Mouse (Mus musculus): ENCODE results near the gene Vgll4.

The Vgll4 gene

DNA sequence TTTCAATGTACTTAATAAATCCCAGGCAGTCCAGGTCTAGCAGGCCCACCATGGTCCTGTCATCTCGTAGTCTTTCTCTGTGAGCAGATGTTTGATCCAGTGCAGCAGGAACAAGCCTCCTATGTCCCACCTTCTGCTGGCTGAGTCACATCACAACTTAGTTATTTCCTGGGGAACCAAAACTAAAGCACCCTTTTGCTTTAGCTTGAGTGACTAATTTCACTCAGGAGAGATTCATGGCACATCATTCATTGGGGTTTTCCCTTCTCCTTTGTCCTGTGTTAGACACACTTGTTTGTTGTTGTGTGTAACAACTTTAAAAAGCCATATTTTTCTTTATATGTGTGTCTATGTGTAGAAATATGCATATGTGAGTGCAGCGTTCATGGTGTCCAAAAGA, 126.9 kb downstream of the Vgll4 start:
- DNase-seq (ENCODE audit: low read depth, low spot score), result no peak

DNA sequence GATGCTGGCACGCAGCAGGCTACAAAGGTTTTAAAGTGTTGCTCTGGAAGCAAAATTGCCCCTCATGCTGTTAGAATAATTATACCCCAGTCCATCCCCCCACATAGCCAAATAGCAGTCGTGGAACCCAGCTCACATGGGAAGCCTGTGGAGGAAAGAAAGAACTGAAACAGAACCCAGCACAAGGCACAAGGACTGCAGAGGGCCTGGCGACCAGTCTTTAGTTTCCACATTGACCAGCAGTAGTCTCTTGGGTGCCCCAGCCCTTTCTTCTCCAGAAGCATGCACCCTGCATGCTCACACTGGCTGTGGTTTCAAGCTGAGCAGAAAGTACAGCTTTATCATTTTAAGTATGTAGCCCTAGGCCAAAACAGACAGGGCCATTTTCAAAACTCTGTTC, 127.7 kb downstream of the Vgll4 start:
- DNase-seq (ENCODE audit: low read depth, low spot score), result no peak

DNA sequence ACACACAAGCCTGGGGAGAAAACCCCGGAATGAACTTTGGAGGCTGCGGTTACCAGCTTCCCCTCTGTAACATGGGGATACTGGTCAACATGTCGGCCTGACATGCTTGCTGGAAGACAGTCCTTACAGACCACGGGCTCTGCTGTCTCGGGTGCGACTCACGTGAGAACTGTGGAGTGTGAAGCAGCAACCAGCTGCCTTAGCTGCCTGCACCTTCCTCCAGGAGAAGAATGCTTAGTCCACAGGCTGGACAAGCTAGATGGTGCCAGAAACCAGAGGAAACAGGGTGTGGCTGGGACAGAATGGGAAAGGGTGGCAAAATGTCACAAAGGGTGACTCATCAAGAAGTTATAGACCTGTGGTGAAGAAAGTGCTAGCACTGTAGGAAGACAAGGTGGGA, 129.8 kb downstream of the Vgll4 start:
- no peak for DNase-seq (ENCODE audit: low read depth, low spot score)

- no peak for DNase-seq (ENCODE audit: low read depth, low spot score)
Measured at GRCm38 (mm10) chr6:114838872-114839271, 130.9 kb downstream of the Vgll4 start.

DNA sequence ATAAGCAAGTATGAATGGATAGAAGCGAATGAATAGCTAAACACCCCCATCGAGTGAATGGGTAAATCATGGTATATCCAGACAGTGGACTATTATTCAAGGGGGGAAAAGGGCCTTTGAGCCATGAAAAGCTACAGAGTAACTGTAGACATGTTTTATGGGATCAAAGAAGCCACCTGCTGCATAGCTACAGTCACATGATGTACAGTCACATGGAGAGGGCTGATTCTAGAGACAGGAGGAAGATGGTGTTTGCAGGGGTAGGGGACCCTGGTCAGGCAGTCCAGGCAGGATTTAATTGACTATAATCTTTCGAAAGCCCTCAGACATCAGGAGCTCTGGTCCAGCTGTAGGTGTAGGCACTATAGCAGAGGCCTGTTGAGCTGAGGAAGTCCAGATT, 133.4 kb downstream of the Vgll4 start:
- no peak for DNase-seq (ENCODE audit: low read depth, low spot score)

DNA sequence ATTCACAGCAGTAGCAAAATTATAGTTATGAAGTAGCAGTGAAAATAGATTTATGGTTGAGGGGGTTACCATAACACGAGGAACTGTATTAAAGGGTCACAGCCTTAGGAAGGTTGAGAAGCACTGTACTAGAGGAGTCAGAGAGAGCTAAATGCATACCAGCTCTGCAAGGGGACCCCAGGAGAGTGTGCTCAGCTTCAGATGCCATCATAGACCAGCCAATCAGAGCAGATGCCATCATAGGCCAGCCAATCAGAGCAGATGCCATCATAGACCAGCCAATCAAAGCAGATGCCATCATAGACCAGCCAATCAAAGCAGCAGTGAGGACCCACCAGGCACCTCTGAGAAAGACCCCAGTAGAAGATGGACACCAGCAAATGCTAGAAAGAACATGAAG, 134.0 kb downstream of the Vgll4 start:
- DNase-seq (ENCODE audit: low read depth, low spot score), result no peak

GRCm38 (mm10) chr6:114835344-114835743, 134.4 kb downstream of the Vgll4 start:
- no peak for DNase-seq (ENCODE audit: low read depth, low spot score)

DNA sequence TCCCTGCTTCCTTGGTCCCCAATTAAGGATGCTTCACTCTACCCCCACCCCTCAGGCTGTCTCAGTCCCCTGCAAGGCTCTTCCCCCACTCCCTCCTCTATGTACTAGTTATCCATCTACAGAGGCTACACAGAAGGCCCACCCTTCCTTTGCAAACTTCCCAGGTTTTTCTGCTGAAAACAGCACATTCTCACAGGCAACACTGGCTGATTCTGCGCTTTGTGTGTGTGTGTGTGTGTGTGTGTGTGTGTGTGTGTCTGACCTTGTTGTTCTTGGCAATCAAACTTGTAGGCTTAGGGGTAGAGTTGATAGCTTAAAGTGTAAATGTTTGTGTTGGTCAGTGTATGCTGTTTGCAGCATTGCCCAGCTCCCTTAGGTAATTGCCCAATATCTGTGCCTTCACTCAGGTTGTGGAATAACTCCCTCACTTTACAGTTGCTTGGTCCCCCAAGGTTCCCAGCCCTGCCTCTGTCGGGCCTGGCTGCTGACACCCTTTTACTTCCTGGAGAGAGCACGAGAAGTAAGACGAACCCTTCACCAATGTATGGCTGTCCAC, 135.9 kb downstream of the Vgll4 start:
- DNase-seq (ENCODE audit: low read depth, low spot score), result no peak

DNA sequence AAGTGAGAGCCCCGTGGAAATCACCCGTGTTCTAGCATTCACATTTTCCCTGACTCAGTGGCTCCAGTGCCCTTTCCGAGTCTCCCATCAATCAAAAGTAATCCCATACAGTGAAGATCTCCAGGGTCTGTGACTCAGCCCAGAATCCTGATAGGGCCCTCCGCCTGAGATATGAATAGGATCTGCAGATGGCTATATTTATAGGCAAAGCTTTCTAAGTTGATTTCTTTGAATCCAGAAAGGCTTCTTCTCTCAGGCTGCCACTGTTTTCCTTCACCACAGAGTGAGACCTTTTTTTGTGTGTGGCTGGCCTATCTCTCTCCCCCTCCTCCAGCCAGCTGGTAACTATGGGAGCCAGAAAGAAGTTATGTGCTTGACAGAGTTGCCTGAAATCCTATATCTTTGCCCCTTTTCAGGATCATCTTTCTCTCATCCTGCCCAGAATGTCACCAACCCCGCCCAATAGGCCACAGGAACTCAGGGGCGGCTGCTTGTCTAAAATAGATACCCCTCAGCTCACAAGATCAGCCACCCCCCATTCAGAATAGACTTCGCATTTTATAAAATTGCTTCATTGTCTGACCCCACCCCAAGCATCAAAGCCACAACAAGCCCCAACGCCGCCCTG, 136.6 kb downstream of the Vgll4 start:
- DNase-seq (ENCODE audit: low read depth, low spot score), result no peak

GRCm38 (mm10) chr6:114831807-114832206, 138.0 kb downstream of the Vgll4 start:
- no peak for DNase-seq (ENCODE audit: low read depth, low spot score)

DNA sequence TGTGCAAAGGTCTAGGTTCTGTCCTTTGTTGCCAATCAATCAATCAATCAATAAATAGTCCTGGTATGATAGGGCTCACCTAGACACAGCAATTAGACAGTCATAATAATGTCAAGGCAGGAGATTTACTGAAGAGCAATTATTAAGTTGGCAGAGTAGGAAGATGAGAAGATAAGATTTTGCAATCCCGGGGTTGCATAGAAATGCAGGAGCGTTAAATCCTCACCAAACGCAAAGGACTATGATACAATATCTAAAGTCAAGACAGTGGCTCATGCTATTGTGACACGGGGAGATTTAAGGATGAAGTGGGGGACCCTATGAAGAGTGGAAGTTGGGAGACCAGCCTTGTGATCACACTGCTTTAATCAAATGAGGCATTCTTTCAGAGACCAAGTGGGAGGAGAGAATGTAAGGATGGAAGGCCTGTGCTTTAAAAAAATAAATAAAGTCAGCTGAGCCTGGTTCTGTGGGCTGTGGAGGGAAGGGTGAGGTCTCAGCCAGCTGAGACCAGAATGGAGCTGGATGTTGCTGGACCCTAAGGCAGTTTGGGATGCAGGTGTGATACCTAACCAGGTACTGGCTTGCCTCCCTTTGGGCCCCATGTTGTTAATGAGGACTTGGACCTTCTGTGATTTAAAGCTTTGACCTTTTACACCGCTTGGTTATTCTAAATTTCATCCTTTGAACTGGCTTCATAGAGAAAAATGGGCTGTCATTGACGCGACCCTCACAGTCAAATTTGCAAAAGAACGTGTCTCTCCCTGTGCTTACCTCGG, 139.9 kb downstream of the Vgll4 start:
- DNase-seq (ENCODE audit: low read depth, low spot score), result no peak

DNA sequence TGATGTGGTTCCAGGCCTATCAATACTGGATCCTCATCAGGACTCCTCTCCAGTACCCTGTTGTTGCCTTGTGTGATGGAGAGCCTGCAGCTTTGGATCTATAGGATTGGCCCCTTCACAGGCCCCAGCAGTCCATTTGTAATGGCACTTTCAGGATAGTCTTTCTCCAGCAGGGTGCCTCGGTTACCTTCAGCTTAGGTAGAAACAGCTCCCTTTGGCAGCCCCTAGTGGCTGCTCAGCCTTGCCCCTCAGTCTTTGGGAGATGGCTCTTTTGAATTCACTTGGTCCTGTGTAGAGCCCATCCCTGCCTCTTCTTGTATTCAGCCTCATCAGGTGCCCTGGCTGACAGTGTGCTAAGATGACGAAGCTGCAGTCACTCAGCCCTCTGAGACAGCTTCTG, 142.9 kb downstream of the Vgll4 start:
- no peak for DNase-seq (ENCODE audit: low read depth, low spot score)

DNA sequence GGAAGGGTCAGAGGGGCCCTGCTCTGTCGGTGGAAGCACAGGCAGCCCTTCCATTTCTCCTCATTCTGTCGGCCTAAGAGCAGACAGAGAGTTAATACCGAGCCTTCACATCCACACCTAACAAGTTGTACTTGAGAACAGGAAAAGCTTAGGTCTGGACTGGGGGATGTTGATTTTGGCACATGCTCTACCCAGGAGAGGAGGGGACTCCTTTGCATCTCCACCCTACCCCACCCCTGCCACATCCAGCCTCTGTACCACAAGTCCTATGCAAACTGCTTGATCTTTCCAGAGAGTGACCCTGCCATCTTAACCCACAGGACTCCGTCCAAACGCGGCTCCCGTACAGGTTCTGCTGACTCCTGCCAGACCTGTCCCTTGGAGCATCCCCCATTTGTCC, 148.1 kb downstream of the Vgll4 start:
- DNase-seq (ENCODE audit: low read depth, low spot score), result no peak

DNA sequence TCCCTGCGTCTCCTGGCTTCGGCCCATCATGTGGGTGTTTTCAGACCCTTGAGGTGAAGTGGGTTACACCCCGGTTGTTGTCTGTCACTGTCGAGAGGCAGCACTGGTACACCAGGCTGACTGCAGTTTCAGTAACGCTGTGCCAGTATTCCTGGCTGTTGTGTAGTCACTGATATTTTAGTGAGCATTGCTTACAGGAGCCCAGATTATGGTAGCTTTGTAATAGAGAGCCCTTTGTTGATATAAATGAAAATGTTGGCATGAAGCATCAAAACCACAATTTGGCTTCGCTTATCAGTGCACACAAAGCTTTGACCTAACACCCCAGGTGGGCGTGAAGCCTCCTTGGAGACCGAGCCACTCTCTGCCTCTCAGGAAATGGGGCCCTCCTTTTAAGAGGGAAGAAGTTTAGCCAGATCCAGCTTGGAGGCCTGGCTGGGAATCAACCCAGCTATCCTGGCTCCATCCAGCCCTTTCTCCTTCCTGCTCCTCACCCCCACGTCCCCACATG, 149.8 kb downstream of the Vgll4 start:
- DNase-seq (ENCODE audit: low read depth, low spot score), result no peak

DNA sequence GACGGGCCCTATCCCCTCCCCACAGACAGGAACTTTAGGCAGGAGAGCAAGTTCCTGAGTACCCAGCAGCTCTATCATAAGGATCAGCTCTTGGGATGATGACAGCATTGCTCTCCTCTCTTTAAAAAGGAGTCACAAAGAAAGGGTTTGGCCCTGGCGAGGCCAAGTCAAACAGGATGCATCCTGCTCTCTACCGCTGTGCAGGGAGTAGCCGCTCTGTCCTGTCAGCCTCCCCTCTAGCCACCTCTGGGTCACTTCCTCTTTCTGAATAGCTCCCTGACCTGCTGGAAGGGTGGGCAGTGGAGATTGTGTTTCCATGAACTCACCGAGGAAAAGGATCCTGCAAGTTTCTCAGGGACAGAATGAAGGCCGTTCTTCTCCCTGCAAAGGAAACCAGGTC, 151.3 kb downstream of the Vgll4 start:
- DNase-seq (ENCODE audit: low read depth, low spot score), result no peak

DNA sequence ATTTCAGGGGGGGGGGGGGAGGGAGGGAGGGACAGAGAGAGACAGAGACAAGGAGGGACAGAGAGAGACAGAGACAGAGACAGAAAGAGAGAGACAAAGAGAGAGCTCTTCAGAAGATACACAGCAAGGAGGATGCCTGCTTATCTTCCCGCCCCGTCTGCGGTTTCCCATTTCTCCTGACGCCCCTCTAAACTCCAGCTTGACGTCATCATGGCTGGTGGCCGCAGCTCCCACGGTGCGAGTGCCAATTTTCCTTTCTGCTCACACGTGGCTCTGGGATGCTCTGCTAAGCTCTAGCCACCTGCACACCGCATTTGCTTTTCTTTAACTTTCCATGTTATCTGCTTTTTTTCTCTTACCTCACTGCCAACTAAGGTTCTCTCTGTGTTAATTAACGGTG, 151.8 kb downstream of the Vgll4 start:
- no peak for DNase-seq (ENCODE audit: low read depth, low spot score)

GRCm38 (mm10) chr6:114814882-114815650, 154.7 kb downstream of the Vgll4 start:
- no peak for DNase-seq (ENCODE audit: low read depth, low spot score)

- DNase-seq (ENCODE audit: low read depth, low spot score), result no peak
Measured at GRCm38 (mm10) chr6:114814199-114814881, 155.5 kb downstream of the Vgll4 start.

DNA sequence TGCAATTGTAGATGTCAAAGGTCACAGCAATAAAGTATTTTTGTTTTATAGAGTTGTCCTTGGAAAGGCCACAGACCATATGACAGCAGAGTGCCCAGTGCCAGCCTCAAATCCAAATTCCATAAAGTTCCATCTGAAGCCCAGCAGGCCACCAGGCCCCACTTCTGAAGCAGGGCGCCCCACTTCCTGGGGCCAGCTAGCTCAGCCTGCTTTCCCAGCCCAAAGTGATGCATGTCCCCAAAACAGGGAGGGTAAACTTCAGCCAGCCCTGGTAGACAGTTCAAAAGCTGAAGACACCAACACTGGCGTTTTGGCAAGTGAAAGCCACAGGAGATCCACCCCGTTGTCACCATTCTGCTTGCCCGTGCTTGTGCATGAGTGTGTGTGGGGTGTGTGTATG, 157.0 kb downstream of the Vgll4 start:
- no peak for DNase-seq (ENCODE audit: low read depth, low spot score)

GRCm38 (mm10) chr6:114812322-114812721, 157.5 kb downstream of the Vgll4 start:
- no peak for DNase-seq (ENCODE audit: low read depth, low spot score)
